Mouse (Mus musculus): ENCODE data around the gene Wdr49.

DNA sequence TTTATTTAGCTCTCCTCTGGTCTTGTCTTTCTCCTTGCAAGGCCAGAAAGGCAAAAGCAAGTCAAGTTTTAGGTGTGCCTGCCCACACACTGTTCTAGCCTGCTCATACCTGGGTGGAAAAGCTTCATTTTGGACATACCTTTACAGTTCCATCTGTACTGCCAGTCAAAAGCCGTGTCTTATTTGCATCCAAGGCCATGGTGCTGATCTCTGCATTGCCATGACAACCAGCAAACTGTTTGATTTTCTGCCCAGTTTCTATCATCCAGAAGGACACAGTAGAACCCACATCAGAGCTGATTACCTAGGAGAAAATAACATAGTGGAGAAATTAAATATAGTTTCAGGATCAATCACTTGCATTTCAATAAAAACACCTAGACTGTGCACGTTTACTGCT, 100.2 kb downstream of the Wdr49 start:
- TF ChIP-seq CTCF (IDR thresholded peaks at IDR 0.05; ENCODE audit: borderline replicate concordance, extremely low read depth, insufficient read depth, insufficient read length) (no peak), POLR2A (IDR thresholded peaks at IDR 0.05; ENCODE audit: borderline replicate concordance, extremely low read depth, insufficient read depth, insufficient read length, poor library complexity, severe bottlenecking) (no peak)
